Mouse (Mus musculus): ENCODE measurements around the gene Nbeal2.

- TF ChIP-seq MAFK (IDR thresholded peaks at IDR 0.05; ENCODE audit: insufficient read depth, low read depth, low read length) (no peak), CHD2 (IDR thresholded peaks at IDR 0.05; ENCODE audit: low read depth, low read length) (no peak), ZNF384 (IDR thresholded peaks at IDR 0.05; ENCODE audit: low read depth, low read length) (no peak)
Observed at GRCm38 (mm10) chr9:110689261-110689779, 35.4 kb upstream of the Nbeal2 start.

Measured in ES-E14 (cell line).